Mouse (Mus musculus): ENCODE data around the gene Celf2.

DNA sequence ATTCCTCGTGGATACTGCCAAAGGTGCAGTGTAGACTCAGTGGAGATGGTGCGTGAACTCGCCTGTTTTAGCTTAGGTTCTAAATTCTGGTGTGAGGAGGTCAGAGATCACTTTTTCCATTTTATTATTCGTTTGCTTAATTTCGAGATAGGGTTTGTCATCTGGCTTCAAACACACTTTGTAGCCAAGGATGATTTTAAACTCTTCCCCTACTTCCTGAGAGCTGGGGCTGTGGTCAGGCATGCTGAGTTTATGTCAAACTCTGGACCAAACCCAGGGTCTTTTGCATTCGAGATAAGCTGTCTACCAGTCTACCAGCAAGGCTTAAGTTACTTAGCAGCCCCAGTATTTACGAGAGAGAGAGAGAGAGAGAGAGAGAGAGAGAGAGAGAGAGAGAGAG is 429.3 kb downstream of the Celf2 start:
- TF ChIP-seq POLR2A (IDR thresholded peaks at IDR 0.05; ENCODE audit: low read depth, low read length) (no peak), CTCF (IDR thresholded peaks at IDR 0.05; ENCODE audit: extremely low read depth, insufficient read depth, insufficient read length, insufficient replicate concordance) (no peak)
